Mouse (Mus musculus): ENCODE measurements at regions not wholly inside any gene's neighbourhood (a gene's known extent, or its start where the extent isn't known, plus 50 kb on each side); places are given as distances from the start of the nearest gene placed in this dataset.

DNA sequence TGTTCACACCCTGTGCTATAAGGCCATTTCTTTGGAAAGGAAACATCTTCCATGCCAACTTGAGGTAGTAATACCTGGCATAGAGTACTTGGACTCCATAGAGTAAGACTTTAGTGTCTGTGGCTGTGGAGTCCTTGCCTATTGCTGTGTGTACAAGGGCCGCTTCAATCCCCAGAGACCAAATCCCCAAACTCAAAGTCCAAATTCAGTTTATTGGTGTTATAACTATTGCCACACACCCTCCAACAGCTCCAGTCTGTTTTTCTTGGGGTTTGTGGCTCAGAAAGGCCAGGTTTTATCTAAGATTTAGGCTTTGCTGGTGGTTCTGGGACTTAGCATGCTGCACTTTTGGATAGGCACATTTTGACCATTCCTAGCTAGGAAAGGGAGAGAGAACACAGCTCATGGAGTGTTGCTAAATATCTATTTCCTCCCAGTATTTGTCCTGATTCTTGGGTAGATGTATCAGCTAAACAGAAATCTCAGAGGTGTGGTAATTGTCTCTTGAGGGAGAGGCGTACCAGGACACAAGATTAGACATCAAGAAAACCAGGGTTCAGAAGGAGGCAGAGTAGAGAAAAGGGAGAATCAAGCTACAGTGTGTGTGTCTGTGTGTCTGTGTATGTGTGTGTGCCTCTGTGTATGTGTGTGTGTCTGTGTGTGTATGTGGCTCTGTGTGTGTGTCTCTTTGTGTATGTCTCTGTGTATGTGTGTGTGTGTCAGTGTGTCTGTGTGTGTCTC is 65.3 kb upstream of the Parp11 start:
- DNase-seq: no peak

DNA sequence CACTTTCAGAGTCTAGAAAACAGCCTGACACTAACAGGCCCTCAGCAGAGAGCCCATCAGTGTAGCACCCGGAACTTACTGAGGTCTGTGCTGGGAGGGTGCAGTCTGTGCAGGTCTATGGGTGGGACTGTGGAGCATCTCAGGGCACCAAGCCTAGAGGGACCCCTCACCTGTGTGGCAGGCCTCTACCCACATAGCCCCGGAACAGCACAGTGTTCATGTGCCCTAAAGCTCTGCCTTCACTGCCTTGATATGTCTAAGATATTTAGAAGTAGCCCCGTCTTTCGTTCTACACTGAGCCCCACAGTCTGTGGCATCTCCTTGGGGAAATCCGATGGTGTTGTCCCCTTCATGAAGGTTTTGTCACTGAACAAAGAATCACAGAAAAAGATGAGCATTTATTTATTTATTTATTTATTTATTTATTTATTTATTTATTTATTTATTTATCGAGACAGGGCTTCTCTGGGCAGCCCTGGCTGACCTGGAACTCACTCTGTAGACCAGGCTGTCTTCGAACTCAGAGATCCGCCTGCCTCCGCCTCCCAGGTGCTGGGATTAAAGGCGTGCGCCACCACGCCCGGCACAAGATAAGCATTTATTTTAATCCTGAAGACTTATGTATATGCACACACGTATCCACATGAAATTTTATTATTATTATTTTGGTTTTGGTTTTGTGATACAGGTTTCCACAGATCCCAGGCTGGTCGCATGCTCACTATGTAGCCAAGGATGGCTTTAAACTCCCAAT is 55.2 kb upstream of the Parp11 start:
- DNase-seq: no peak

DNA sequence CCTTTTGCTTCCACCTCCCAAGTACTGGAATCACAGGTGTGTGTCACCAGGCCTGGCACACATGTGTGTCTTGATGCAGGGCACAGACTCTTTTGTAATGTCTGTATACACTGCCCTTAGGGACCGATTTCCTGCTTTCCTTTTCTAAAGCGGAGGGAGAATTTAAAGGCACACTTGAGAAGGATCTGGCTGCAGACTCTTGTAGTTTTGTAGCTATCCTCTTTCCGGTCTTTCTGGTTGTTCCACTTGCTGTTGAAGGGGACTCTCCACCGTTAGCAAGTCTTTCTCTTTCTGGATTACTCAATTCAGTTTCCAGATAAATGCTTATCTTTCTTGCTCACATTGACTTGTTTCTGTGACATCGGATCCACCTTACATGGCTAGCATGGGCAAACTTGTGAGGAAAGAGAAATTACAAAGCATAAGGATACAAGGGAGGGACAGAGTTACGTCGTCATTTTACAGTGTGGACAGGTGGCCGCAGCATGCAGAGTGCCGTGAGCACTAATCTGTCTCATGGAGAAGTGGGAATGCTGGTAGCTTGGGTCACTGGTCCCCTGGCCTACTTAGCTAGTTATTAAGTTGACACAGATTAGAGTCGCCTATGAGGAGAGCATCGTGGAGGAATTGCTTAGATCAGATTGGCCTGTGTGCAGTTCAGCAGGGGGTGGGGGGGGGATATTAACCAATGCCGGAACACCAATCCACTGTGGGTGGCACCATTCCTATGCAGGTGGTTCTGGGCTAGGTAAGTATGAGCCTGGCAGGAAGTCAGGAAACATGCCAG is 54.4 kb upstream of the Parp11 start:
- DNase-seq: no peak

DNA sequence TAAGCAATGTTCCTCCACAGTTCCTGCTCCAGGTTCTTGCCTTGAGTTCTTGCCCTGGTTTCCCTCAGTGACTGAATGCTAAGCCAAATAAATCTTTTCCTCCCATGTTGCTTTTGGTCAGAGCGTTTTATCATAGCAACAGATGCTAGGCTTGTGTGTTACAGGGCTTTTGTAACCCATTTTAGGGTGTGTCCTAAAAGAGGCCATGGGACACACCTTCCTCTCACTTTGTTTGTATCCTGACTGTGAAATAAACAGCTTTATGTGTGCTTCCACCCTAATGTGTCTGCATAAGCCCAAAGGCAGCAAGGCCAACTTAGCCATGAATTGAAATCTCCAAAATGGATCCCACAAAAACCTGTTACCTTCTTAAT is 53.9 kb upstream of the Parp11 start:
- no peak for DNase-seq

DNA sequence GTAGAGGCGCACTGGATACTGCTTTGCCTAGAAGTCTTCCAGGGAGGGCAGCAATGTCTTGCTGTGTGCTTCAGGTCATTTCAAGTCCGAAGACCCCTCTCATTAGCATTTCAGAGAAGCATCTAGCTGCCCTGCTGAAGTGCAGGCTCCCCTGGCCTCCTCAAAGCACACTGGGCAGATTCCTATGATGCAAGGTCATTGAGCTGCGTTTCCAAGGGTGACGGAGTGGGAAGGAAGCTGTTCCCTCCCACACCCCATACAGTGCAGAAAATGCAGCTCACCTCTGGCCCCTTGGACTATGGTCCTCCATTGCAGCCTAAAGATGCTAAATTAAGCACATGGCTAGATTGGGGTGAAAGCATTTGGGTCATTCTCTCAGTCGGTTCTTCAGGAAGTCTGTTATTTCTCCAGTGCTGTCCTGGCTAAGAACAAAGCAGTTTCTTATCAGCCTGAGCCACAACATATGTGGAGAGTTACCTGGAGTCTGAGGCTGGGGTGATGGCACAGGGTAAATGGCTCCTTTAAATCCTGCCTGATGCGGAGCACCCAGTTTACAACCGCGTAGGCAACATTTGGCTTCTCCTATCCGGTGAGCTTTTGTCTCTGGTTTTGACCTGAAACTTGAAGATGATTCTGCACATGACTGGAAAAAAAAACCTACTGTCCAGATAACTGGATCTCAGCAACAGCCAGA is 52.6 kb upstream of the Parp11 start:
- DNase-seq: no peak

All from gastrocnemius, postnatal 25 days (tissue).